Mouse (Mus musculus) thymus, adult 2 months (tissue): ENCODE data around the gene Auts2. TPM values are rescaled to one million over a fixed set of nuclear protein-coding genes. Genes with fewer than 3 reads are reported as not detected.

Experiments used
- DNase-seq: peaks from one replicate; pipeline ENCODE4 v3.0.0; 2021
- H3K27ac ChIP-seq: fragments of 200-500 bp; 2 replicates; pipeline ENCODE4 v1.5.1; 2012; ENCODE audit warnings: low read length, control low read depth; ENCODE audit not compliant: control insufficient read depth, insufficient read depth
- H3K27me3 ChIP-seq: fragments of 200-500 bp; 2 replicates; pipeline ENCODE4 v1.6.1; 2012; ENCODE audit warnings: mild to moderate bottlenecking, low read length, moderate library complexity, mixed read lengths; ENCODE audit not compliant: control insufficient read depth, insufficient read depth
- H3K36me3 ChIP-seq: fragments of 200-500 bp; 2 replicates; pipeline ENCODE4 v1.6.1; 2012; ENCODE audit warnings: mild to moderate bottlenecking, low read length, moderate library complexity; ENCODE audit not compliant: control insufficient read depth, insufficient read depth
- H3K4me1 ChIP-seq: fragments of 200-500 bp; replicated peaks from 2 replicates; pipeline ENCODE4 v1.6.1; 2012; ENCODE audit warnings: low read length; ENCODE audit not compliant: control insufficient read depth, insufficient read depth
- H3K4me3 ChIP-seq: fragments of 200-500 bp; 2 replicates; pipeline ENCODE4 v1.5.1; 2012; ENCODE audit warnings: mild to moderate bottlenecking, low read length, control low read depth, moderate library complexity; ENCODE audit not compliant: control insufficient read depth, insufficient read depth
- CTCF ChIP-seq: fragments of 200-500 bp; IDR thresholded peaks from 2 replicates; pipeline ENCODE4 v1.5.1; 2012; ENCODE audit warnings: mild to moderate bottlenecking, control low read depth, low read length, moderate library complexity, borderline replicate concordance; ENCODE audit not compliant: control insufficient read depth, poor library complexity, insufficient read depth; ENCODE audit errors: extremely low read depth
- POLR2A ChIP-seq: fragments of 200-500 bp; IDR thresholded peaks from 2 replicates; pipeline ENCODE4 v1.6.1; 2012; ENCODE audit warnings: mild to moderate bottlenecking, low read length, control low read depth, moderate library complexity; ENCODE audit not compliant: control insufficient read depth, poor library complexity, insufficient read depth; ENCODE audit errors: extremely low read depth
- WGBS: fragments of 180-500 bp; shearing (Covaris S2); methylation state at CpG from one replicate; pipeline ENCODE4 v1.1.7; 2018; 5-methylcytosine and 5-hydroxymethylcytosine counted together
- polyA plus RNA-seq: library from polyadenylated mRNA; depleted of rRNA; stranded (reverse); fragments of >200 nt; gene quantifications from 2 replicates; pipeline ENCODE4 v1.2.3, GENCODE M21; 2012

Gene Auts2
- polyA plus RNA-seq, 1 experiment = 4.9 TPM

DNA sequence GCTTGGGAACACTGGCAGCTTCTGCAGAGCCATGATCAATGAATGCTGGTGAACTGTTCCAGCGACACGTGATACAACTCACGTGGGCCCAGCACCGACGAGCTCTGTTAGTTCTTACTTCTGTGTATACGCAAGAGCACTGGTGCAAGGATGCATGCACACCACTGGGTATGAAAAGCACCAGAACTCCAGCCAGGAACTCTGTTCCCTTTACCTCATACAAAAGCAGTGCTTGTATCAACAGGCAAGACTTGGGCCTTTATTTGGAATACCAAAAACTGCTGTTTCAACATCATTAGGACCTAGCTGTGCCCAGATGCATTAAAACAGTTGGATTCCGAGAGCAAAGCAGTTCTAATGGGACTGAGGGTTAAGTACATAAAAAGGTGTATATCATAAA lies 295.1 kb downstream of the Auts2 start:
- H3K27ac ChIP-seq = no peak overlapping the region
- TF ChIP-seq CTCF (no peak), POLR2A (no peak)
- 88% methylated on average over 7 of the region's 7 CpGs for WGBS
- no peak for DNase-seq
- H3K27me3 ChIP-seq = no peaks in the 10 kb centered on the region
- H3K36me3 ChIP-seq = no peaks in the 10 kb centered on the region
- H3K4me3 ChIP-seq = no peak overlapping the region
- no peaks in the 10 kb centered on the region for H3K4me1 ChIP-seq

DNA sequence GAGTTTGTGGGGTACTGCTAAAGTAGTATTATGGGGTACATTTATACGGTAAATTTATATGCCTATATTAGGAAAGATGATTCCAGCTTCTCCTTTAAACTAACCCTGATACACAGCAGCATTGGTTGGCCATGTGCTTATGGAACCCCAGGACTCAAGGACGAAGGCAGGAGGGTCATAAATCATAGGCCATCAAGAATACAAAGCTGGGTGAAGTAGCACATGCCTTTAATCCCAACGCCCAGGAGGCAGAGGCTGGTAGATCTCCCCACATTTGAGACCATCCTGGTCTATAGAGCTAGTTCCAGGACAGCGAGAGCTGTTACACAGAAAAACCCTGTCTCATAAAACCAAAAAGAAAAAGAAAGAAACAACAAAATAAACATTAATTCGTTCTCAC lies 307.7 kb downstream of the Auts2 start:
- Histone ChIP-seq H3K27ac (no peak overlapping the region), H3K36me3 (no peaks in the 10 kb centered on the region), H3K4me3 (no peak overlapping the region), H3K27me3 (no peaks in the 10 kb centered on the region), H3K4me1 (no peaks in the 10 kb centered on the region)
- no peak for TF ChIP-seq CTCF
- WGBS = 88% methylated on average over 5 of the region's 5 CpGs
- no peak for DNase-seq

DNA sequence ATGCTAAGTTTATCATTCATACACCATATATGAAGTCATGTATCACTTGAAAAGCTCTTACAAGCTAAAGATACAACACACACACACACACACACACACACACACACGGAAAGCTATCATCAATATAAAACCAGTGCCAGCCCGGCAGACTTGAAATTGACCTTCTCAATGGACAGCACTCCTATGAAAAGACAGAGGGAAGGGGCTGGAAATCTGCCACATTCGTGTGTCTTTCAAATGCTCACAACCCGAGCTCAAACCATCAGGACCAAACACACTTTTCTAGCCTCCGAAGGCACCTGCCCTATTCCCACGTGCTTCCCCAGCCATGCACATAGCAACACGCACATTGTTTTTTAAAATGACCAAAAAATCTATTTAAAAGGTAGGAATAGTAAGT lies 308.7 kb downstream of the Auts2 start:
- H3K4me1 ChIP-seq = no peaks in the 10 kb centered on the region
- H3K4me3 ChIP-seq = no peak overlapping the region
- no peak for DNase-seq
- no peak overlapping the region for H3K27ac ChIP-seq
- no peaks in the 10 kb centered on the region for H3K36me3 ChIP-seq
- H3K27me3 ChIP-seq = no peaks in the 10 kb centered on the region
- TF ChIP-seq CTCF (no peak), POLR2A (no peak)
- WGBS = 95% methylated on average over 7 of the region's 7 CpGs

DNA sequence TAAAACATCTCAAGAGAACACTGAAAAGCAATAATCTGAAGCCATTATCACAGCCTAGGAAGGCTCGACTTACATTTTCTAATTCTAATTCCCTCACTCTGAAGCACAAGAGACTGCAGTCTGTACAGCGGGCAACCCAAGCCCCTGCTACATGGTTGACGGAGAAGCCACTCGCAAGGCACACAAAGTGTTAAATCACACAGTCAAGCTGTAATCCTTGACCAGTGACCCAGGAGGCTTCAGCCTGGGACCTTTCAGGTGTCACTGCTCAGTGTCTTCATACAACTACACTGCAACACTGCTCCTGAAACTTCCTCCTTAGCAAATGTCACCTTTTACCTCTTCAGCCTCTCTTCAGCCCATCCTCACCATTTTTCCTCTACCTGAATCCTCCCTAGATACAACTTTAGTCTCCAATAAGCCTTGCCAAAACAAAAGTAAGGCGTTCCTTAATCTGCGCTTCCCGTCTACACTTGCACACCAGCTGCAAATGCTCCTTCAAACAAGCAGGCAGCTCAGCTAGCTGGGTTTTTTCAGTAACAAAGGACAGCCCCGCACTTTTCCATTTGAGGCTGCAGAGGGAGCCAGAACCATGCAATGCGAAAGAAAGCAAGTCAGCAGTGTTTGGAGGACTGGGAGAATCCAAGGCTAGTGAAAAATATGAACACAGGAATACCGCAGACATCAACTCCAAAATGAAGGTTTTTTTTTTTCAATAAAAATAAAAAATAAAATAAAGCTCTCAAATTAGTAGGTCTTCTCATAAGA lies 311.7 kb downstream of the Auts2 start:
- Histone ChIP-seq H3K4me3 (no peak overlapping the region), H3K36me3 (no peaks in the 10 kb centered on the region), H3K27ac (no peak overlapping the region), H3K27me3 (no peaks in the 10 kb centered on the region), H3K4me1 (no peaks in the 10 kb centered on the region)
- 56% methylated on average over 10 of the region's 10 CpGs for WGBS
- TF ChIP-seq CTCF (no peak), POLR2A (no peak)
- DNase-seq = no peak

DNA sequence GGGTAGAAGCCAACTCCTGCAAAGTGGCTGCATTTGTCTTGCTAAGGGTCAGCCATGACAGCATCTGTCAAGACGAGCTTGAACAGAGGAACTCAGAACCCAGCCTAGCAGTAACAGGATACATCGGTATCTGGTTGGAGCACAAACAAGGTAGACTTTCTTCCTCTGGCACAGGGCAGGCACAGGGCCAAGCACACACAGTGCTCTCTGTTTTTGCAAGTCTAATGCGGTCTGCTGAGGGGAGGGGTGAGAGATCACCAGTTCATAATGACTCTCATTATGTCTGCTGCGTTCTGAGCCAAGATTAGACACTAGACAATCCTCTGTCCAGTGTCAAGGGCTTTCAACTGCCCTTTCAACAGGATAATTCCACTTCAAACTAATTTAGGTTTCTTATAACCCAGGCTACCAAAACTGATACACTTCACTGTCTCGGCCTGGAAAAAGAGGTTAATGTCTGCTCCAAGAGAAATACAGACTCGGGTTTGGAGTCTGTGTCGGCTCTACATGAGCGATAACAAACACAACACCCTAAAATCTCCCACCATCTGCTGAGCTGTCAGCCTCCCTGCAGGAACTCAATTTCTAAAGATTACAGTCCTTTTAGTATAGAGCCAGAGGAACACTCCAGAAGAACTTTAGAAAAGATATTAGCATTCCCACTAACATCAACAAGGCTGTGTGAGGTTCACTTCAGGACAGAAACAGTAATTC lies 313.3 kb downstream of the Auts2 start:
- Histone ChIP-seq H3K36me3 (no peaks in the 10 kb centered on the region), H3K4me1 (no peaks in the 10 kb centered on the region), H3K27ac (no peak overlapping the region), H3K4me3 (no peak overlapping the region), H3K27me3 (no peaks in the 10 kb centered on the region)
- WGBS = 59% methylated on average over 8 of the region's 8 CpGs
- no peak for DNase-seq
- TF ChIP-seq CTCF (no peak), POLR2A (no peak)

DNA sequence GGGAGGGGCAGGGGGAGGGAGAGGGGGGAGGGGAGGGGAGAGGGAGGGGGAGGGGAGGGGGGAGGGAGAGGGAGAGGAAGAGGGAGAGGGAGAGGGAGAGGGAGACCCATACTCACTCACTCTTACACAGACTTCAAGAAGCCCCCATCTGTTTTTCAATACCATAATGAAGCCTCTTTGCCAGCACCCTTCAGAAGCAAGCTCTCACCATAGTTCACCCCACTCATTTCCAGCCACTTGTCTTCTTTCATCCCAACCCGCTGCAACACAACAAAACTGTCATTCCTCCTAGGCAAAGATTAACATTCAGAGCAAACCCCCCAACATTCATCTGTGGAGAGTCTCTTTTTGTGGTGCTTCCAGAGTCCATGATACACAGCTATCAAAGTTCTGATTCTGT lies 314.1 kb downstream of the Auts2 start:
- no peaks in the 10 kb centered on the region for H3K36me3 ChIP-seq
- DNase-seq = no peak
- H3K27ac ChIP-seq = no peak overlapping the region
- 93% methylated on average over 1 of the region's 1 CpGs for WGBS
- no peak for TF ChIP-seq POLR2A
- H3K27me3 ChIP-seq = no peaks in the 10 kb centered on the region
- H3K4me3 ChIP-seq = no peak overlapping the region
- H3K4me1 ChIP-seq = no peaks in the 10 kb centered on the region
